Mouse (Mus musculus) right cerebral cortex, postnatal 10 days (tissue): Measurements from ENCODE around the gene C2cd4a.

ENCODE experiments used
- DNase-seq, 2 experiments: peaks; one replicate each; pipeline ENCODE4 v3.0.0; 2021; ENCODE audit warnings: low spot score in 2 of 2

Gene C2cd4a

GRCm38 (mm10) chr9:67787671-67788070, 44.5 kb downstream of the C2cd4a start:
- DNase-seq = no peak

- no peak for DNase-seq
Observed at GRCm38 (mm10) chr9:67786311-67786710, 45.8 kb downstream of the C2cd4a start.

- no peak for DNase-seq
Observed at GRCm38 (mm10) chr9:67783925-67784324, 48.2 kb downstream of the C2cd4a start.

GRCm38 (mm10) chr9:67783464-67783863, 48.7 kb downstream of the C2cd4a start:
- no peak for DNase-seq

- DNase-seq = no peak
Observed at GRCm38 (mm10) chr9:67782786-67783185, 49.3 kb downstream of the C2cd4a start.
